Mouse (Mus musculus) midbrain, postnatal 0 days (tissue): ENCODE data around the gene Cntnap2. TPM values are rescaled to one million over a fixed set of nuclear protein-coding genes. Genes with fewer than 3 reads are reported as not detected.

Experiments
- ATAC-seq: fragments of 200-750 bp; cut with Nextera tagmentation; 2 replicates; pipeline ENCODE4 v1.8.0; 2017; ENCODE audit warnings: moderate number of reproducible peaks, mild to moderate bottlenecking, moderate TSS enrichment, moderate library complexity; ENCODE audit not compliant: low FRiP score
- DNase-seq: peaks from one replicate; pipeline ENCODE4 v3.0.0-alpha.2; 2015; ENCODE audit warnings: low spot score
- H3K27ac ChIP-seq: fragments of 300-500 bp; sonication (generic); 2 replicates; pipeline ENCODE4 v1.5.1; 2014; ENCODE audit warnings: low read depth, mild to moderate bottlenecking, low read length, mixed read lengths
- H3K27me3 ChIP-seq: fragments of 300-500 bp; sonication (generic); 2 replicates; pipeline ENCODE4 v1.6.1; 2014; ENCODE audit warnings: low read length, control low read depth, mixed read lengths; ENCODE audit not compliant: insufficient read depth
- H3K36me3 ChIP-seq: fragments of 300-500 bp; sonication (generic); 2 replicates; pipeline ENCODE4 v1.6.1; 2014; ENCODE audit warnings: low read length, control low read depth, mixed read lengths; ENCODE audit not compliant: insufficient read depth
- H3K4me1 ChIP-seq: fragments of 300-500 bp; sonication (generic); 2 replicates; pipeline ENCODE4 v1.6.1; 2014; ENCODE audit warnings: mild to moderate bottlenecking, control low read depth, antibody characterized with exemption, low read length, mixed read lengths; ENCODE audit not compliant: insufficient read depth
- H3K4me2 ChIP-seq: fragments of 300-500 bp; sonication (generic); 2 replicates; pipeline ENCODE4 v1.6.1; 2014; ENCODE audit warnings: low read depth, mild to moderate bottlenecking, low read length, mixed read lengths; ENCODE audit not compliant: poor library complexity, severe bottlenecking
- H3K4me3 ChIP-seq: fragments of 300-500 bp; sonication (generic); 2 replicates; pipeline ENCODE4 v1.5.1; 2014; ENCODE audit warnings: low read depth, mild to moderate bottlenecking, low read length, moderate library complexity
- H3K9ac ChIP-seq: fragments of 300-500 bp; sonication (generic); replicated peaks from 2 replicates; pipeline ENCODE4 v1.6.1; 2014; ENCODE audit warnings: mild to moderate bottlenecking, low read length, moderate library complexity, mixed read lengths; ENCODE audit not compliant: poor library complexity, severe bottlenecking
- H3K9me3 ChIP-seq: fragments of 300-500 bp; sonication (generic); 2 replicates; pipeline ENCODE4 v1.6.1; 2016; ENCODE audit warnings: low read length, control low read depth
- CTCF ChIP-seq: IDR thresholded peaks from 2 replicates; pipeline ENCODE4 v1.5.1; 2016; ENCODE audit warnings: antibody characterized with exemption, mild to moderate bottlenecking
- whole genome bisulfite sequencing: fragments of 180-500 bp; shearing (Covaris S2); extraction: QIAGEN DNeasy Blood & Tissue Kit; methylation state at CpG from one replicate; pipeline ENCODE4 v1.1.7; 2014; 5-methylcytosine and 5-hydroxymethylcytosine counted together
- polyA plus RNA-seq: library from polyadenylated mRNA; unstranded; fragments of >200 nt; fragmentation: Nextera tagmentation; extraction: Ambion mirVana; gene quantifications from 2 replicates; pipeline ENCODE4 v1.2.1, GENCODE M21; 2015
- total RNA-seq: library from RNA; depleted of rRNA; stranded (reverse); fragments of >200 nt; gene quantifications from 2 replicates; pipeline ENCODE4 v1.2.3, GENCODE M21; 2014

Cntnap2 gene
- total and polyA plus RNA-seq, 2 experiments from 2014 or later, result 51.1 to 106 TPM

DNA sequence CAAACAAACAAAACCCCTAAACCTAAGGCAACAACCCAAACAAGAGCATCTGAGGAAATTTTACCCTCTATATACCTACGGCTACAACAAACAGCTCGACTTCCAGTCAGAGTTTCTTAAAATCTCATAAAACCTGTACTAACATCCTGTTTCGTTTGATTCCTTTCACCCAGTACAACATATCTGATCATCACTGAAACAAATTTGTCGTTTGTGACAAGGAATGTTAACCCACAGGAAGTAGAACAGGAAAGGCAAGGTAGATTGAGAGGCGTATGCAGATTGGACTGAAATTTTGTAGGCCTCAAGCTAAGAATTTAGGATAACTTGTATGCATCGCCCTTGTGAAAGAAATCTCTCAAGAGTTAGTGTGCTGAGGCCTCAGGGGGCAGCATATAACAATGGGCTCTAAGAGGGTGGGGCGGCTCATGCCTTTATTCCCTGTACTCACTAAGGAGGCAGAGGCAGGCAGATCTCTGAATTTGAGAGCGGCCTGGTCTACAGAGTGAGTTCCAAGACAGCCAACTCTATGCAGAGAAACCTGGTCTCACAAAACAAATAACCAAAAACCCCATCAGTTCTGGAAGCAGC, 2291.0 kb downstream of the Cntnap2 start:
- 90% methylated on average over 8 of the region's 8 CpGs for WGBS
- Histone ChIP-seq H3K9ac (no peak overlapping the region), H3K4me2 (no peak overlapping the region), H3K4me1 (no peaks in the 10 kb centered on the region), H3K27ac (no peak overlapping the region), H3K9me3 (no peaks in the 10 kb centered on the region), H3K27me3 (no peaks in the 10 kb centered on the region), H3K4me3 (no peak overlapping the region), H3K36me3 (no peaks in the 10 kb centered on the region)
- ATAC-seq (no peak), DNase-seq (no peak)
- no peak for TF ChIP-seq CTCF
